Mouse (Mus musculus) stomach, postnatal 0 days (tissue): ENCODE measurements at regions not wholly inside any gene's neighbourhood (a gene's known extent, or its start where the extent isn't known, plus 50 kb on each side); places are given as distances from the start of the nearest gene placed in this dataset.

Experiments
- ATAC-seq: fragments of 200-750 bp; cut with Nextera tagmentation; 2 replicates; pipeline ENCODE4 v1.8.0; 2017; ENCODE audit not compliant: low FRiP score, low TSS enrichment
- DNase-seq: peaks from one replicate; pipeline ENCODE4 v3.0.0-alpha.2; 2016; ENCODE audit warnings: low spot score
- H3K27ac ChIP-seq: fragments of 300-500 bp; sonication (generic); replicated peaks from 2 replicates; pipeline ENCODE4 v1.5.1; 2014; ENCODE audit warnings: mild to moderate bottlenecking, control low read depth
- H3K27me3 ChIP-seq: fragments of 300-500 bp; sonication (generic); 2 replicates; pipeline ENCODE4 v1.6.1; 2014; ENCODE audit warnings: low read length; ENCODE audit not compliant: control insufficient read depth, insufficient read depth
- H3K36me3 ChIP-seq: fragments of 300-500 bp; sonication (generic); 2 replicates; pipeline ENCODE4 v1.6.1; 2014; ENCODE audit warnings: low read length, mixed read lengths; ENCODE audit not compliant: control insufficient read depth, insufficient read depth
- H3K4me1 ChIP-seq: fragments of 300-500 bp; sonication (generic); replicated peaks from 2 replicates; pipeline ENCODE4 v1.6.1; 2014; ENCODE audit warnings: antibody characterized with exemption; ENCODE audit not compliant: control insufficient read depth, insufficient read depth
- H3K4me2 ChIP-seq: fragments of 300-500 bp; sonication (generic); replicated peaks from 2 replicates; pipeline ENCODE4 v1.6.1; 2014; ENCODE audit warnings: low read depth, mild to moderate bottlenecking, control low read depth, moderate library complexity
- H3K4me3 ChIP-seq: fragments of 300-500 bp; sonication (generic); 2 replicates; pipeline ENCODE4 v1.5.1; 2014; ENCODE audit warnings: low read depth, low read length, control low read depth
- H3K9ac ChIP-seq: fragments of 300-500 bp; sonication (generic); 2 replicates; pipeline ENCODE4 v1.6.1; 2014; ENCODE audit warnings: mild to moderate bottlenecking, low read length, control low read depth, mixed read lengths
- H3K9me3 ChIP-seq: fragments of 300-500 bp; sonication (generic); 2 replicates; pipeline ENCODE4 v1.6.1; 2016; ENCODE audit warnings: low read length; ENCODE audit not compliant: control insufficient read depth
- CTCF ChIP-seq: IDR thresholded peaks from 2 replicates; pipeline ENCODE4 v1.5.1; 2016; ENCODE audit warnings: antibody characterized with exemption, low read depth, mild to moderate bottlenecking, moderate library complexity
- EP300 ChIP-seq: optimal IDR thresholded peaks from 2 replicates; pipeline ENCODE3; 2016; ENCODE audit warnings: antibody characterized with exemption
- WGBS: fragments of 180-500 bp; shearing (Covaris S2); extraction: QIAGEN DNeasy Blood & Tissue Kit; methylation state at CpG from one replicate; pipeline ENCODE4 v1.1.7; 2014; 5-methylcytosine and 5-hydroxymethylcytosine counted together

GRCm38 (mm10) chr14:46678935-46679334 is 81.4 kb upstream of the Cdkn3 start:
- no peak for TF ChIP-seq EP300
- no peak for TF ChIP-seq CTCF
- no peaks in the 10 kb centered on the region for H3K36me3 ChIP-seq
- H3K4me2 ChIP-seq, result no peak overlapping the region
- H3K4me1 ChIP-seq, result no peaks in the 10 kb centered on the region
- H3K27ac ChIP-seq, result no peak overlapping the region
- DNase-seq (no peak), ATAC-seq (no peak)
- H3K9me3 ChIP-seq, result no peaks in the 10 kb centered on the region
- WGBS, result 55% methylated on average over 4 of the region's 4 CpGs
- H3K4me3 ChIP-seq, result no peak overlapping the region
- H3K9ac ChIP-seq, result no peak overlapping the region
- no peaks in the 10 kb centered on the region for H3K27me3 ChIP-seq

- DNase-seq (no peak), ATAC-seq (no peak)
- Histone ChIP-seq H3K9me3 (no peaks in the 10 kb centered on the region), H3K4me2 (no peak overlapping the region), H3K9ac (no peak overlapping the region), H3K4me3 (no peak overlapping the region), H3K4me1 (no peaks in the 10 kb centered on the region), H3K27ac (no peak overlapping the region), H3K27me3 (no peaks in the 10 kb centered on the region), H3K36me3 (no peaks in the 10 kb centered on the region)
- 79% methylated on average over 9 of the region's 9 CpGs for WGBS
- TF ChIP-seq EP300 (no peak), CTCF (no peak)
Observed at GRCm38 (mm10) chr14:46671482-46672225, 88.7 kb upstream of the Cdkn3 start.

- 90% methylated on average over 2 of the region's 2 CpGs for WGBS
- no peak overlapping the region for H3K4me3 ChIP-seq
- no peak for ATAC-seq
- no peak overlapping the region for H3K4me2 ChIP-seq
- TF ChIP-seq CTCF (no peak), EP300 (no peak)
- no peaks in the 10 kb centered on the region for H3K36me3 ChIP-seq
- H3K4me1 ChIP-seq, result no peaks in the 10 kb centered on the region
- H3K27ac ChIP-seq, result no peak overlapping the region
- H3K9ac ChIP-seq, result no peak overlapping the region
- no peaks in the 10 kb centered on the region for H3K27me3 ChIP-seq
- no peaks in the 10 kb centered on the region for H3K9me3 ChIP-seq
- no peak for DNase-seq
Observed at GRCm38 (mm10) chr14:46671062-46671461, 89.3 kb upstream of the Cdkn3 start.

- no peak overlapping the region for H3K4me2 ChIP-seq
- H3K27me3 ChIP-seq, result no peaks in the 10 kb centered on the region
- TF ChIP-seq EP300 (no peak), CTCF (no peak)
- DNase-seq (no peak), ATAC-seq (no peak)
- no peak overlapping the region for H3K9ac ChIP-seq
- H3K36me3 ChIP-seq, result no peaks in the 10 kb centered on the region
- no peak overlapping the region for H3K27ac ChIP-seq
- no peaks in the 10 kb centered on the region for H3K9me3 ChIP-seq
- WGBS, result 77% methylated on average over 20 of the region's 20 CpGs
- H3K4me1 ChIP-seq, result no peaks in the 10 kb centered on the region
- no peak overlapping the region for H3K4me3 ChIP-seq
Observed at GRCm38 (mm10) chr14:46670221-46671046, 89.9 kb upstream of the Cdkn3 start.

- no peak overlapping the region for H3K4me2 ChIP-seq
- no peaks in the 10 kb centered on the region for H3K36me3 ChIP-seq
- no peaks in the 10 kb centered on the region for H3K4me1 ChIP-seq
- no peaks in the 10 kb centered on the region for H3K27me3 ChIP-seq
- no peak for TF ChIP-seq CTCF
- no peak for TF ChIP-seq EP300
- H3K4me3 ChIP-seq, result no peak overlapping the region
- DNase-seq, result no peak
- WGBS, result 92% methylated on average over 3 of the region's 3 CpGs
- ATAC-seq, result no peak
- H3K27ac ChIP-seq, result no peak overlapping the region
- H3K9ac ChIP-seq, result no peak overlapping the region
- no peaks in the 10 kb centered on the region for H3K9me3 ChIP-seq
Observed at GRCm38 (mm10) chr14:46668275-46668674, 92.1 kb upstream of the Cdkn3 start.

- Histone ChIP-seq H3K27ac (no peak overlapping the region), H3K36me3 (no peaks in the 10 kb centered on the region), H3K4me3 (no peak overlapping the region), H3K9me3 (no peaks in the 10 kb centered on the region), H3K4me2 (no peak overlapping the region), H3K4me1 (no peaks in the 10 kb centered on the region), H3K27me3 (no peaks in the 10 kb centered on the region), H3K9ac (no peak overlapping the region)
- no peak for TF ChIP-seq CTCF
- no peak for TF ChIP-seq EP300
- DNase-seq (no peak), ATAC-seq (no peak)
- 64% methylated on average over 6 of the region's 6 CpGs for whole genome bisulfite sequencing
Observed at GRCm38 (mm10) chr14:46664305-46664704, 96.0 kb upstream of the Cdkn3 start.
